Comparison of ENCODE assay signal across 21 mouse cellular contexts in the genomic region with DNA sequence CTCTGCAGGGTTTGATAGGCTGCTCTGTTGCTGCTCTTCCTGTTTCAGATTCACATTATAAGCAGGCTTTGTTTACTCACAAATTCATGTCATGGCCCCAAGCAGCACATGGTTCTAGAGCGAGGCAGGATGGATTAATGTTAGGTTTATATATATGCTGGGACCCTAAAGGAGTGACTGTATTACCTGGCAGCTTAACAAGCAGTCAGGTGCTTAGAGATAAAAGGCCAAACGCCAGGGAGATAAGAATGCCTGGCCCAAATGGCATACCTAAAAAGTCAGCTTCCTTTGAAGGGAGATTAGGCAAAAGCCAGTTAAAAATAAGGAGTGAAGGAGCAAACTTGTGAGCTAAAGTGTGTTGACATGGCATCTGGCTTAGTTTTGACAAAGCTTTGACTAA.
DNase-seq lines count a peak whose midpoint lies in the region; ATAC-seq and TF ChIP-seq lines count a peak whose summit lies in the region.
"Had no signal": no experiment of that assay in that cellular context is flagged by ENCODE, and none has a peak within 500 bp of the region (broad histone marks: within the 10 kb centered on the region; RNA-seq: fewer than 3 reads in every experiment).

No protein-coding gene starts in this region.

- H3K4me1 ChIP-seq in kidney, adult 2 months (ENCODE audit: control insufficient read depth, insufficient read depth, low read length) = peaks cover 21% of the 10 kb centered on the region; the same call in 1 of the 2 replicates

- no peaks in the 10 kb centered on the region; the same call in 1 of the 2 replicates for H3K36me3 ChIP-seq in kidney, adult 2 months (ENCODE audit: control insufficient read depth, insufficient read depth, low read length)
- H3K36me3 ChIP-seq: embryonic facial prominence, embryonic 15.5 days; forebrain, embryonic 10.5 days; hindbrain, embryonic 13.5 days had no signal

- TF ChIP-seq CTCF in kidney, adult 2 months (conservative IDR thresholded peaks at IDR 0.05; ENCODE audit: insufficient read depth, insufficient read length, low read depth, low read length) = no peak

- peak overlapping the region; percentile 60 for H3K27ac ChIP-seq in kidney, adult 2 months (ENCODE audit: insufficient read depth, low read depth, low read length)
- H3K27ac ChIP-seq: embryonic facial prominence, embryonic 15.5 days; hindbrain, embryonic 13.5 days; hindbrain, postnatal 0 days had no signal

- 0 out of 2 replicates have a peak, but pooled peaks have one; percentile 14 for ATAC-seq in megakaryocyte progenitor cell, adult 5-6 weeks (replicated peaks; ENCODE audit: poor library complexity)
- ATAC-seq: forebrain, embryonic 14.5 days; hindbrain, postnatal 0 days; Patski had no signal

- 69% methylated on average over 2 of the region's 2 CpGs for WGBS in kidney, adult 2 months

- peak; percentile 61 for DNase-seq in heart, adult 11 months
- DNase-seq in heart, adult 18-20 months = no peak
- DNase-seq in kidney, adult 2 months = no peak
- DNase-seq in kidney, adult 18-20 months = no peak
- DNase-seq in A20 (ENCODE audit: low read depth, low spot score) = peak; percentile 31
- DNase-seq in frontal cortex, postnatal 36 days (ENCODE audit: low spot score in 2 of 2) = no peak
- no peak for DNase-seq in right cerebral cortex, postnatal 25 days
- DNase-seq: adrenal gland, adult 2 months; adrenal gland, postnatal 25 days; cerebellum, adult 2 months; cerebellum, postnatal 10 days; gastrocnemius, postnatal 10 days had no signal

- H3K27me3 ChIP-seq in kidney, adult 2 months (replicated peaks; ENCODE audit: control insufficient read depth, insufficient read depth, low read length) = no peaks in the 10 kb centered on the region
- H3K27me3 ChIP-seq: CH12.LX; embryonic facial prominence, embryonic 15.5 days; hindbrain, embryonic 13.5 days; Patski had no signal

- no peak for TF ChIP-seq POLR2A in kidney, adult 2 months (IDR thresholded peaks at IDR 0.05; ENCODE audit: low read depth, low read length)

- H3K4me3 ChIP-seq in kidney, adult 2 months (ENCODE audit: insufficient read depth, low read depth, low read length) = no peak overlapping the region
- H3K4me3 ChIP-seq: embryonic facial prominence, embryonic 15.5 days; erythroblast, embryonic 14.5 days; forebrain, embryonic 10.5 days; hindbrain, embryonic 13.5 days had no signal

Comparison
In these comparisons a context has a peak if more than half of its experiments do, and no peak if none do; other contexts are left out.
1. DNase-seq: peak in heart, adult 11 months (single experiment) and A20 (single experiment); none in heart, adult 18-20 months (0 of 2), kidney, adult 2 months (single experiment), kidney, adult 18-20 months (single experiment), frontal cortex, postnatal 36 days (0 of 2) and right cerebral cortex, postnatal 25 days (single experiment).